Mouse (Mus musculus): ENCODE measurements around the gene Mcrip1.
"Not testable (repeated sequence)": the region's sequence is repeated elsewhere in the genome, so short reads cannot be mapped to it uniquely, and the experiment has no call there.

Gene Mcrip1

GRCm38 (mm10) chr11:120549168-120549945 is at the start of gene Mcrip1:
Gene Mcrip1, minus strand, starts transcription at chr11:120549727.
- in situ Hi-C loops (cut with MboI, MseI), result no loop called here

GRCm38 (mm10) chr11:120598990-120599549 is 49.5 kb upstream of the Mcrip1 start:
- in situ Hi-C loops (cut with MboI, MseI), result no loop called here

- in situ Hi-C loops (cut with MboI, MseI), result no loop called here
Measured at GRCm38 (mm10) chr11:120598283-120598989, 48.9 kb upstream of the Mcrip1 start, which contains the start of the genes Alyref and Anapc11. Gene Alyref, minus strand, starts transcription at chr11:120598365. Gene Anapc11, plus strand, starts transcription at chr11:120598421.

- in situ Hi-C loops (cut with MboI, MseI), result no loop called here
Measured at GRCm38 (mm10) chr11:120597240-120598235, 48.0 kb upstream of the Mcrip1 start.

- in situ Hi-C loops (cut with MboI, MseI), result no loop called here
Measured at GRCm38 (mm10) chr11:120588531-120588930, 39.0 kb upstream of the Mcrip1 start.

- in situ Hi-C loops (cut with MboI, MseI), result no loop called here
Measured at GRCm38 (mm10) chr11:120583937-120584336, 34.4 kb upstream of the Mcrip1 start.

- in situ Hi-C loops (cut with MboI, MseI), result not testable (repeated sequence)
Measured at GRCm38 (mm10) chr11:120582982-120583293, 33.4 kb upstream of the Mcrip1 start.

- in situ Hi-C loops (cut with MboI, MseI), result no loop called here
Measured at GRCm38 (mm10) chr11:120582268-120582981, 32.9 kb upstream of the Mcrip1 start.

GRCm38 (mm10) chr11:120581490-120582267 is 32.2 kb upstream of the Mcrip1 start, which contains the start of gene Arhgdia:
Gene Arhgdia, minus strand, starts transcription at chr11:120581624.
- in situ Hi-C loops (cut with MboI, MseI), result no loop called here

GRCm38 (mm10) chr11:120580871-120581331 is 31.4 kb upstream of the Mcrip1 start:
- in situ Hi-C loops (cut with MboI, MseI), result no loop called here

- in situ Hi-C loops (cut with MboI, MseI), result no loop called here
Measured at GRCm38 (mm10) chr11:120580190-120580589, 30.7 kb upstream of the Mcrip1 start.

GRCm38 (mm10) chr11:120579316-120580107 is 30.0 kb upstream of the Mcrip1 start:
- in situ Hi-C loops (cut with MboI, MseI), result no loop called here

- in situ Hi-C loops (cut with MboI, MseI), result no loop called here
Measured at GRCm38 (mm10) chr11:120578694-120579243, 29.2 kb upstream of the Mcrip1 start.

GRCm38 (mm10) chr11:120578024-120578693 is 28.6 kb upstream of the Mcrip1 start:
- in situ Hi-C loops (cut with MboI, MseI), result no loop called here

GRCm38 (mm10) chr11:120577211-120578023 is 27.9 kb upstream of the Mcrip1 start:
- in situ Hi-C loops (cut with MboI, MseI), result no loop called here

- in situ Hi-C loops (cut with MboI, MseI), result no loop called here
Measured at GRCm38 (mm10) chr11:120576365-120576981, 26.9 kb upstream of the Mcrip1 start.

- in situ Hi-C loops (cut with MboI, MseI), result no loop called here
Measured at GRCm38 (mm10) chr11:120575940-120576339, 26.4 kb upstream of the Mcrip1 start.
